Mouse (Mus musculus) MEL (cell line): ENCODE measurements around the gene 4930539E08Rik. TPM values are rescaled to one million over a fixed set of nuclear protein-coding genes. Genes with fewer than 3 reads are reported as not detected.

Experiments
- DNase-seq: peaks from one replicate; pipeline ENCODE4 v3.0.0; 2011; ENCODE audit warnings: low read depth, low spot score
- H3K27ac ChIP-seq: 2 replicates; pipeline ENCODE4 v1.5.1; 2012; ENCODE audit warnings: low read depth, mild to moderate bottlenecking, control low read depth, low read length, moderate library complexity; ENCODE audit not compliant: control insufficient read depth
- H3K27me3 ChIP-seq, 2 experiments: fragments of 150-350 bp in 1 of 2; sonication (generic) in 1 of 2; 2 replicates each; pipeline ENCODE4 v1.6.1; 2012; ENCODE audit warnings: low read length in 2 of 2, mild to moderate bottlenecking in 2 of 2, improper control_type of control experiment in 1 of 2, moderate library complexity in 1 of 2; ENCODE audit not compliant: insufficient read depth in 2 of 2, control insufficient read depth in 1 of 2
- H3K36me3 ChIP-seq, 2 experiments: 2 replicates each; pipeline ENCODE4 v1.6.1; 2012 to 2014; ENCODE audit warnings: low read length in 2 of 2, improper control_type of control experiment in 1 of 2, inconsistent platforms in 1 of 2, mild to moderate bottlenecking in 1 of 2; ENCODE audit not compliant: insufficient read depth in 2 of 2, control insufficient read depth in 1 of 2
- H3K4me1 ChIP-seq, 2 experiments: fragments of 150-350 bp in 1 of 2; sonication (generic) in 1 of 2; 2 replicates each; pipeline ENCODE4 v1.6.1; 2012; ENCODE audit warnings: low read length in 2 of 2, improper control_type of control experiment in 1 of 2, mild to moderate bottlenecking in 1 of 2; ENCODE audit not compliant: insufficient read depth in 2 of 2, control insufficient read depth in 1 of 2
- H3K4me3 ChIP-seq, 2 experiments: fragments of 150-350 bp in 1 of 2; sonication (generic) in 1 of 2; 2 replicates each; pipeline ENCODE4 v1.5.1; 2012; ENCODE audit warnings: low read depth in 2 of 2, low read length in 2 of 2, mild to moderate bottlenecking in 2 of 2, moderate library complexity in 2 of 2, control low read depth in 1 of 2, improper control_type of control experiment in 1 of 2; ENCODE audit not compliant: control insufficient read depth in 1 of 2, insufficient read depth in 1 of 2
- H3K79me2 ChIP-seq: 2 replicates; pipeline ENCODE4 v1.6.1; 2012; ENCODE audit warnings: mild to moderate bottlenecking, low read length, moderate library complexity; ENCODE audit not compliant: control insufficient read depth, poor library complexity, insufficient read depth
- H3K9ac ChIP-seq: 2 replicates; pipeline ENCODE4 v1.6.1; 2012; ENCODE audit warnings: low read depth, mild to moderate bottlenecking, control low read depth, low read length, moderate library complexity; ENCODE audit not compliant: control insufficient read depth, poor library complexity, severe bottlenecking
- H3K9me3 ChIP-seq: fragments of 150-350 bp; sonication (generic); replicated peaks from 2 replicates; pipeline ENCODE4 v1.6.1; 2012; ENCODE audit warnings: mild to moderate bottlenecking, low read length, improper control_type of control experiment, moderate library complexity; ENCODE audit not compliant: insufficient read depth
- BHLHE40 ChIP-seq: IDR thresholded peaks from 2 replicates; pipeline ENCODE4 v1.6.1; 2012; ENCODE audit warnings: low read depth, mild to moderate bottlenecking, inconsistent platforms, low read length, improper control_type of control experiment, borderline replicate concordance
- CHD1 ChIP-seq: IDR thresholded peaks from 2 replicates; pipeline ENCODE4 v1.6.1; 2012; ENCODE audit warnings: low read depth, mild to moderate bottlenecking, inconsistent platforms, low read length, improper control_type of control experiment
- CHD2 ChIP-seq: IDR thresholded peaks from 2 replicates; pipeline ENCODE4 v1.6.1; 2011; ENCODE audit warnings: low read length, improper control_type of control experiment
- CTCF ChIP-seq, 3 experiments: IDR thresholded peaks in 2 of 3; conservative IDR thresholded peaks in 1 of 3; 2 replicates each; pipeline ENCODE4 v1.5.1; 2011 to 2012; ENCODE audit warnings: low read length in 3 of 3, low read depth in 2 of 3, mild to moderate bottlenecking in 2 of 3, improper control_type of control experiment in 1 of 3, inconsistent platforms in 1 of 3, mixed read lengths in 1 of 3, moderate library complexity in 1 of 3; ENCODE audit not compliant: control insufficient read depth in 1 of 3, insufficient read depth in 1 of 3, poor library complexity in 1 of 3, severe bottlenecking in 1 of 3
- E2F4 ChIP-seq: IDR thresholded peaks from 2 replicates; pipeline ENCODE4 v1.6.1; 2011; ENCODE audit warnings: low read depth, low read length, improper control_type of control experiment, borderline replicate concordance
- ELF1 ChIP-seq: IDR thresholded peaks from 2 replicates; pipeline ENCODE4 v1.6.1; 2014; ENCODE audit warnings: low read depth, mild to moderate bottlenecking, inconsistent platforms, low read length, improper control_type of control experiment, moderate library complexity
- EP300 ChIP-seq, 2 experiments: IDR thresholded peaks; 2 replicates each; pipeline ENCODE4 v1.6.1; 2011; ENCODE audit warnings: improper control_type of control experiment in 2 of 2, low read length in 2 of 2, low read depth in 1 of 2, mild to moderate bottlenecking in 1 of 2
- KAT2A ChIP-seq: conservative IDR thresholded peaks from 2 replicates; pipeline ENCODE4 v1.6.1; 2012; ENCODE audit warnings: low read depth, low read length, improper control_type of control experiment, inconsistent platforms
- MAFK ChIP-seq: IDR thresholded peaks from 2 replicates; pipeline ENCODE4 v1.6.1; 2011; ENCODE audit warnings: low read depth, mild to moderate bottlenecking, low read length, improper control_type of control experiment, borderline replicate concordance
- MAX ChIP-seq: IDR thresholded peaks from 2 replicates; pipeline ENCODE4 v1.6.1; 2011; ENCODE audit warnings: low read length, improper control_type of control experiment
- MEF2A ChIP-seq: IDR thresholded peaks from 2 replicates; pipeline ENCODE4 v1.6.1; 2014; ENCODE audit warnings: low read depth, mild to moderate bottlenecking, inconsistent platforms, low read length, improper control_type of control experiment; ENCODE audit not compliant: poor library complexity, insufficient replicate concordance, severe bottlenecking; ENCODE audit errors: extremely low read depth
- MYB ChIP-seq: IDR thresholded peaks from 2 replicates; pipeline ENCODE4 v1.6.1; 2011; ENCODE audit warnings: mild to moderate bottlenecking, low read depth, low read length, improper control_type of control experiment
- MYC ChIP-seq: IDR thresholded peaks from 2 replicates; pipeline ENCODE4 v1.6.1; 2011; ENCODE audit warnings: low read depth, mild to moderate bottlenecking, low read length, improper control_type of control experiment, moderate library complexity
- NELFE ChIP-seq: IDR thresholded peaks from 2 replicates; pipeline ENCODE4 v1.6.1; 2011; ENCODE audit warnings: low read depth, low read length, improper control_type of control experiment
- POLR2A ChIP-seq, 2 experiments: IDR thresholded peaks; 2 replicates each; pipeline ENCODE4 v1.6.1; 2011 to 2012; ENCODE audit warnings: low read length in 2 of 2, mild to moderate bottlenecking in 2 of 2, control low read depth in 1 of 2, improper control_type of control experiment in 1 of 2, low read depth in 1 of 2, moderate library complexity in 1 of 2; ENCODE audit not compliant: control insufficient read depth in 1 of 2, insufficient read depth in 1 of 2, poor library complexity in 1 of 2
- POLR2AphosphoS2 ChIP-seq: IDR thresholded peaks from 2 replicates; pipeline ENCODE4 v1.6.1; 2011; ENCODE audit warnings: low read length, improper control_type of control experiment
- POLR2AphosphoS5 ChIP-seq: IDR thresholded peaks from 2 replicates; pipeline ENCODE4 v1.6.1; 2012; ENCODE audit warnings: low read depth, borderline replicate concordance, mild to moderate bottlenecking, inconsistent platforms, low read length, moderate library complexity, mixed read lengths
- RCOR1 ChIP-seq: IDR thresholded peaks from 2 replicates; pipeline ENCODE4 v1.6.1; 2012; ENCODE audit warnings: low read depth, mild to moderate bottlenecking, inconsistent platforms, low read length, improper control_type of control experiment
- TAL1 ChIP-seq: IDR thresholded peaks from 2 replicates; pipeline ENCODE4 v1.6.1; 2012; ENCODE audit warnings: mild to moderate bottlenecking, inconsistent platforms, low read length, moderate library complexity, mixed read lengths
- TBP ChIP-seq: IDR thresholded peaks from 2 replicates; pipeline ENCODE4 v1.8.0; 2011; ENCODE audit warnings: low read depth, low read length, improper control_type of control experiment
- TCF12 ChIP-seq: IDR thresholded peaks from 2 replicates; pipeline ENCODE4 v1.6.1; 2014; ENCODE audit warnings: low read depth, mild to moderate bottlenecking, inconsistent platforms, low read length, improper control_type of control experiment, moderate library complexity
- UBTF ChIP-seq: IDR thresholded peaks from 2 replicates; pipeline ENCODE4 v1.6.1; 2012; ENCODE audit warnings: low read depth, mild to moderate bottlenecking, inconsistent platforms, low read length, improper control_type of control experiment, moderate library complexity, borderline replicate concordance; ENCODE audit not compliant: insufficient read depth
- ZC3H11A ChIP-seq: IDR thresholded peaks from 2 replicates; pipeline ENCODE4 v1.6.1; 2012; ENCODE audit warnings: low read depth, mild to moderate bottlenecking, inconsistent platforms, low read length, improper control_type of control experiment
- ZKSCAN1 ChIP-seq: IDR thresholded peaks from 2 replicates; pipeline ENCODE4 v1.6.1; 2012; ENCODE audit warnings: low read depth, mild to moderate bottlenecking, inconsistent platforms, low read length, improper control_type of control experiment, moderate library complexity
- ZNF384 ChIP-seq: IDR thresholded peaks from 2 replicates; pipeline ENCODE4 v1.6.1; 2012; ENCODE audit warnings: low read depth, mild to moderate bottlenecking, inconsistent platforms, low read length, improper control_type of control experiment
- polyA plus RNA-seq, 2 experiments: library from polyadenylated mRNA; stranded (reverse) in 1 of 2; unstranded in 1 of 2; fragments of >175 nt in 1 of 2; fragments of >200 nt in 1 of 2; gene quantifications; 2 replicates each; pipeline versions ENCODE4 v1.2.1 to v1.2.4; 2012; ENCODE audit warnings: low replicate concordance in 2 of 2, low read depth in 1 of 2; ENCODE audit not compliant: insufficient read length in 2 of 2, insufficient read depth in 1 of 2, missing spikeins in 1 of 2
- total RNA-seq: library from RNA; depleted of rRNA; stranded (reverse); fragments of 300-350 nt; gene quantifications from 2 replicates; pipeline ENCODE4 v1.2.3, GENCODE M21; 2012

4930539E08Rik gene
- total and polyA plus RNA-seq, 3 experiments, result 0.01 to 0.04 TPM; not detected in 1

DNA sequence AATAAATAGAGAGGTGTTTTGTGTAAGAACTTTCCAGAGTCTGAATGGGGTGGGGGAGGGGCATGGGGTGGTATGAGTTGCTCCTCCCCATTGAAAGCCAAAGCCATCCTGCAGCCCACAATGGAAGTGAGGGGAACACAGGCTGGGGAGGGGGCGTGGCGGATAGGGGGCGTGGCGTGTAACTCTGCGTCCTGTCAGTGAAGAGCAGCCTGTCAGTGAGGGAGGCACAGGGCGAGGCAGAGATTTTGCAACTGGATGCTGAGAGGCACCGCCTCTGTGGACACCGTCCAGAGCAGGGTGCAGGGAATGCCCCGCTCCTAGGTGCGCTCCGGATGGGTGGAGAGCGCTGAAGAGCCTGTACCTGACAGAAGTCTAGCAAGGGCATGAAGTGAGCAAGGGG is 56.9 kb downstream of the 4930539E08Rik start, which contains the start of gene Pnpla1:
Gene Pnpla1 (plus strand): TSS at position 207 of the 400 bp plus-strand sequence.
- Histone ChIP-seq H3K9ac (no peak within 1 kb of the TSS), H3K4me1 (peaks cover 0 to 2% of the 10 kb centered on the region in 2 experiments; a peak in 1 of 4 replicates), H3K36me3 (no peaks in the 10 kb centered on the region), H3K27ac (no peak within 1 kb of the TSS)
- no peak for TF ChIP-seq ZC3H11A
- TF ChIP-seq, all 39 proteins: peak for 0
- no peak for DNase-seq
- Histone ChIP-seq H3K9me3 (no peaks in the 10 kb centered on the region), H3K4me3 (no peak within 1 kb of the TSS), H3K79me2 (no peaks in the 10 kb centered on the region), H3K27me3 (peaks cover 0 to 3% of the 10 kb centered on the region in 2 experiments; a peak in 1 of 4 replicates)

- no peak overlapping the region for H3K9ac ChIP-seq
- TF ChIP-seq MAX (no peak), MYB (no peak), KAT2A (no peak), MEF2A (no peak), EP300 (IDR thresholded peaks at IDR 0.05; ENCODE audit: low read depth in 1 of 2, low read length in 2 of 2) (no peak), RCOR1 (no peak), NELFE (no peak), CHD1 (no peak), TAL1 (no peak), ELF1 (no peak), UBTF (no peak), E2F4 (no peak), CTCF (IDR thresholded peaks at IDR 0.05 in 2 of 3, conservative IDR thresholded peaks at IDR 0.05 in 1 of 3; ENCODE audit: control insufficient read depth in 1 of 3, insufficient read depth in 1 of 3, low read depth in 2 of 3, low read length in 3 of 3, poor library complexity in 1 of 3, severe bottlenecking in 1 of 3) (no peak)
- H3K9me3 ChIP-seq, result no peaks in the 10 kb centered on the region
- no peaks in the 10 kb centered on the region for H3K36me3 ChIP-seq
- H3K4me3 ChIP-seq, result no peak overlapping the region
- no peaks in the 10 kb centered on the region for H3K4me1 ChIP-seq
- no peak overlapping the region for H3K27ac ChIP-seq
- no peaks in the 10 kb centered on the region for H3K79me2 ChIP-seq
- H3K27me3 ChIP-seq, result peaks cover 0 to 1% of the 10 kb centered on the region in 2 experiments; a peak in 1 of 4 replicates
- DNase-seq, result no peak
Measured at GRCm38 (mm10) chr17:28856030-28856429, 59.1 kb downstream of the 4930539E08Rik start.

DNA sequence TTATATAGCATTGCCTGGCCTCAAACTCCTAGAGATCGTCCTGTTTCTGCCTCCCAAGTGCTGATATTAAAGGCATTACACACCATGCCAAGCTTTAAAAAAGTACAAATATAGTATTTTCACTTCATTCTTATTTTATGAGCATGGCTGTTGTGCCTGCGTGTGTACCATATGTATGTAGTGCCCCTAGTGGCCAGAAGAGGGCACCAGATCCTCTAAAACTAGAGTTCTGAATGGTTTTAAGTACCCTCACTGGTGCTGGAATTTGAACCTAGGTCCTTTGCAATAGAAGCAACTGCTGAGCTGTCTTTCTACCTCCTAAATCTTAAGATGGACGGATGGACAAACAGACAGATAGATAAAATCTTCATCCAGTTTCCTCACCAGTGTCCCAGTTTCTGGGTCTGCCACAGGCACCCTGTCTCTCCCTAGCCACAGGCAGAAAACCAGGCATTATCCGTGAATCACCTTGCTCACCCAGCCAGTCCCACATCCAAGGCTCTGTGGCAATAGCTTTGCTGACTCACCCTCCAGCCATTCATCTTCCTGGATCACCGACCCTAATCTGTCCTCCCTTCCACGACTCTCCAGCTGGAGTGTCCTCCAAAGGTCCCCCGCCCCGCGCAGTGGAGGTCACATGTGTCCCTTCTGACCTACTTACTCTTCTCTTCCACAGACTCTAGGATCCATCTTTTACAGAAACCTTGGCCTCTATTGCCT is 59.8 kb downstream of the 4930539E08Rik start:
- Histone ChIP-seq H3K79me2 (no peaks in the 10 kb centered on the region), H3K4me1 (no peaks in the 10 kb centered on the region), H3K27me3 (no peaks in the 10 kb centered on the region; a peak in 1 of 4 replicates), H3K9ac (no peak overlapping the region), H3K36me3 (no peaks in the 10 kb centered on the region), H3K27ac (no peak overlapping the region), H3K9me3 (no peaks in the 10 kb centered on the region), H3K4me3 (no peak overlapping the region)
- peak; percentile 82 for DNase-seq
- TF ChIP-seq NELFE, result no peak
- no peak for TF ChIP-seq ZNF384
- TF ChIP-seq RCOR1, result no peak
- TF ChIP-seq TCF12, result no peak
- no peak for TF ChIP-seq CHD2
- TF ChIP-seq MAFK, result no peak
- TF ChIP-seq POLR2A (IDR thresholded peaks at IDR 0.05; ENCODE audit: control insufficient read depth in 1 of 2, insufficient read depth in 1 of 2, low read depth in 1 of 2, low read length in 2 of 2, poor library complexity in 1 of 2), result no peak
- no peak for TF ChIP-seq EP300 (IDR thresholded peaks at IDR 0.05; ENCODE audit: low read depth in 1 of 2, low read length in 2 of 2)
- no peak for TF ChIP-seq BHLHE40
- 0 out of 2 replicates have a peak, but pooled peaks have one; percentile 38 for TF ChIP-seq MYC
- TF ChIP-seq TBP, result no peak
- TF ChIP-seq POLR2AphosphoS2, result no peak
- peak; percentile 49; the same call in 1 of the 2 replicates for TF ChIP-seq ZC3H11A
- TF ChIP-seq ZKSCAN1, result no peak
- TF ChIP-seq POLR2AphosphoS5, result no peak
- TF ChIP-seq MYB, result no peak
- TF ChIP-seq MAX, result no peak
